Mouse (Mus musculus) forebrain, embryonic 16.5 days (tissue): ENCODE results near the gene Ssx2ip. TPM values are rescaled to one million over a fixed set of nuclear protein-coding genes. Genes with fewer than 3 reads are reported as not detected.

Experiments
- ATAC-seq: fragments of 200-750 bp; cut with Nextera tagmentation; 2 replicates; pipeline ENCODE4 v1.8.0; 2017; ENCODE audit warnings: mild to moderate bottlenecking, moderate library complexity
- H3K27ac ChIP-seq: fragments of 300-500 bp; sonication (generic); 2 replicates; pipeline ENCODE4 v1.5.1; 2014; ENCODE audit warnings: low read length, control low read depth
- H3K27me3 ChIP-seq: fragments of 300-500 bp; sonication (generic); replicated peaks from 2 replicates; pipeline ENCODE4 v1.6.1; 2014; ENCODE audit warnings: low read length; ENCODE audit not compliant: control insufficient read depth, insufficient read depth
- H3K36me3 ChIP-seq: fragments of 300-500 bp; sonication (generic); 2 replicates; pipeline ENCODE4 v1.6.1; 2014; ENCODE audit not compliant: control insufficient read depth, insufficient read depth
- H3K4me1 ChIP-seq: fragments of 300-500 bp; sonication (generic); replicated peaks from 2 replicates; pipeline ENCODE4 v1.6.1; 2014; ENCODE audit warnings: low read length; ENCODE audit not compliant: control insufficient read depth, insufficient read depth
- H3K4me2 ChIP-seq: fragments of 300-500 bp; sonication (generic); 2 replicates; pipeline ENCODE4 v1.6.1; 2014; ENCODE audit warnings: mild to moderate bottlenecking, low read length, control low read depth
- H3K4me3 ChIP-seq: fragments of 300-500 bp; sonication (generic); replicated peaks from 2 replicates; pipeline ENCODE4 v1.5.1; 2014; ENCODE audit warnings: mild to moderate bottlenecking, low read length, control low read depth
- H3K9ac ChIP-seq: fragments of 300-500 bp; sonication (generic); replicated peaks from 2 replicates; pipeline ENCODE4 v1.6.1; 2014; ENCODE audit warnings: low read depth, low read length, control low read depth
- H3K9me3 ChIP-seq: fragments of 300-500 bp; sonication (generic); 2 replicates; pipeline ENCODE4 v1.6.1; 2016; ENCODE audit warnings: low read length; ENCODE audit not compliant: control insufficient read depth
- WGBS: fragments of 180-500 bp; shearing (Covaris S2); extraction: QIAGEN DNeasy Blood & Tissue Kit; methylation state at CpG from one replicate; pipeline ENCODE4 v1.1.7; 2014; 5-methylcytosine and 5-hydroxymethylcytosine counted together
- polyA plus RNA-seq: library from polyadenylated mRNA; unstranded; fragments of >200 nt; fragmentation: Nextera tagmentation; extraction: Ambion mirVana; gene quantifications from 2 replicates; pipeline ENCODE4 v1.2.1, GENCODE M21; 2015

Ssx2ip gene
- polyA plus RNA-seq, 1 experiment from 2014 or later = 22.5 TPM

- H3K4me1 ChIP-seq = no peaks in the 10 kb centered on the region
- H3K4me2 ChIP-seq = no peak overlapping the region
- 80% methylated on average over 7 of the region's 7 CpGs for WGBS
- no peaks in the 10 kb centered on the region for H3K9me3 ChIP-seq
- ATAC-seq = no peak
- H3K36me3 ChIP-seq = peaks cover 14% of the 10 kb centered on the region
- no peak overlapping the region for H3K9ac ChIP-seq
- no peaks in the 10 kb centered on the region for H3K27me3 ChIP-seq
- no peak overlapping the region for H3K27ac ChIP-seq
- H3K4me3 ChIP-seq = no peak overlapping the region
These were observed 36.0 kb downstream of the Ssx2ip start for GRCm38 (mm10) chr3:146440422-146440821.

- WGBS = 94% methylated on average over 7 of the region's 7 CpGs
- Histone ChIP-seq H3K9ac (no peak overlapping the region), H3K4me1 (no peaks in the 10 kb centered on the region), H3K27me3 (no peaks in the 10 kb centered on the region), H3K4me2 (no peak overlapping the region), H3K4me3 (no peak overlapping the region), H3K9me3 (0 out of 2 replicates have a peak, but pooled peaks cover 3% of the 10 kb centered on the region), H3K27ac (no peak overlapping the region), H3K36me3 (peaks cover 6% of the 10 kb centered on the region; the same call in 1 of the 2 replicates)
- ATAC-seq = no peak
These were observed 38.0 kb downstream of the Ssx2ip start for GRCm38 (mm10) chr3:146442484-146442883.

- Histone ChIP-seq H3K9ac (no peak overlapping the region), H3K27ac (no peak overlapping the region), H3K36me3 (peaks cover 5% of the 10 kb centered on the region; the same call in 1 of the 2 replicates), H3K9me3 (0 out of 2 replicates have a peak, but pooled peaks cover 3% of the 10 kb centered on the region), H3K4me1 (no peaks in the 10 kb centered on the region), H3K4me3 (no peak overlapping the region), H3K27me3 (no peaks in the 10 kb centered on the region), H3K4me2 (no peak overlapping the region)
- WGBS = 90% methylated on average over 8 of the region's 8 CpGs
- ATAC-seq = no peak
These were observed 38.5 kb downstream of the Ssx2ip start for GRCm38 (mm10) chr3:146442936-146443335.

GRCm38 (mm10) chr3:146443380-146443779 is 38.9 kb downstream of the Ssx2ip start:
- Histone ChIP-seq H3K9ac (no peak overlapping the region), H3K27ac (no peak overlapping the region), H3K4me3 (no peak overlapping the region), H3K9me3 (0 out of 2 replicates have a peak, but pooled peaks cover 3% of the 10 kb centered on the region), H3K36me3 (peaks cover 3% of the 10 kb centered on the region; the same call in 1 of the 2 replicates), H3K4me2 (no peak overlapping the region), H3K4me1 (no peaks in the 10 kb centered on the region), H3K27me3 (no peaks in the 10 kb centered on the region)
- no peak for ATAC-seq
- 83% methylated on average over 7 of the region's 7 CpGs for WGBS

- no peak overlapping the region for H3K4me3 ChIP-seq
- H3K27me3 ChIP-seq = no peaks in the 10 kb centered on the region
- no peak overlapping the region for H3K9ac ChIP-seq
- H3K9me3 ChIP-seq = 0 out of 2 replicates have a peak, but pooled peaks cover 3% of the 10 kb centered on the region
- no peak for ATAC-seq
- H3K27ac ChIP-seq = no peak overlapping the region
- 94% methylated on average over 7 of the region's 7 CpGs for WGBS
- no peak overlapping the region for H3K4me2 ChIP-seq
- 0 out of 2 replicates have a peak, but pooled peaks cover 3% of the 10 kb centered on the region for H3K36me3 ChIP-seq
- no peaks in the 10 kb centered on the region; the same call in 1 of the 2 replicates for H3K4me1 ChIP-seq
These were observed 40.4 kb downstream of the Ssx2ip start for GRCm38 (mm10) chr3:146444880-146445279.

- WGBS = 90% methylated on average over 5 of the region's 5 CpGs
- no peak for ATAC-seq
- Histone ChIP-seq H3K9ac (no peak overlapping the region), H3K27me3 (no peaks in the 10 kb centered on the region), H3K36me3 (0 out of 2 replicates have a peak, but pooled peaks cover 3% of the 10 kb centered on the region), H3K4me2 (no peak overlapping the region), H3K9me3 (0 out of 2 replicates have a peak, but pooled peaks cover 3% of the 10 kb centered on the region), H3K27ac (no peak overlapping the region), H3K4me3 (no peak overlapping the region), H3K4me1 (no peaks in the 10 kb centered on the region; the same call in 1 of the 2 replicates)
These were observed 42.7 kb downstream of the Ssx2ip start for GRCm38 (mm10) chr3:146447156-146447555.

GRCm38 (mm10) chr3:146447598-146447997 is 43.2 kb downstream of the Ssx2ip start:
- H3K4me1 ChIP-seq = no peaks in the 10 kb centered on the region; the same call in 1 of the 2 replicates
- no peak overlapping the region for H3K4me2 ChIP-seq
- no peak for ATAC-seq
- H3K27ac ChIP-seq = no peak overlapping the region
- H3K9ac ChIP-seq = no peak overlapping the region
- WGBS = 92% methylated on average over 3 of the region's 3 CpGs
- H3K36me3 ChIP-seq = 0 out of 2 replicates have a peak, but pooled peaks cover 3% of the 10 kb centered on the region
- H3K9me3 ChIP-seq = 0 out of 2 replicates have a peak, but pooled peaks cover 3% of the 10 kb centered on the region
- H3K4me3 ChIP-seq = no peak overlapping the region
- no peaks in the 10 kb centered on the region for H3K27me3 ChIP-seq

GRCm38 (mm10) chr3:146448372-146448771 is 43.9 kb downstream of the Ssx2ip start:
- 0 out of 2 replicates have a peak, but pooled peaks cover 3% of the 10 kb centered on the region for H3K36me3 ChIP-seq
- 90% methylated on average over 10 of the region's 10 CpGs for WGBS
- H3K4me1 ChIP-seq = no peaks in the 10 kb centered on the region; the same call in 1 of the 2 replicates
- 0 out of 2 replicates have a peak, but pooled peaks cover 3% of the 10 kb centered on the region for H3K9me3 ChIP-seq
- H3K9ac ChIP-seq = no peak overlapping the region
- no peaks in the 10 kb centered on the region for H3K27me3 ChIP-seq
- H3K4me2 ChIP-seq = no peak overlapping the region
- H3K4me3 ChIP-seq = no peak overlapping the region
- H3K27ac ChIP-seq = no peak overlapping the region
- ATAC-seq = no peak

GRCm38 (mm10) chr3:146448969-146449368 is 44.5 kb downstream of the Ssx2ip start:
- H3K9me3 ChIP-seq = 0 out of 2 replicates have a peak, but pooled peaks cover 3% of the 10 kb centered on the region
- no peaks in the 10 kb centered on the region for H3K27me3 ChIP-seq
- no peak for ATAC-seq
- H3K4me3 ChIP-seq = no peak overlapping the region
- 0 out of 2 replicates have a peak, but pooled peaks cover 3% of the 10 kb centered on the region for H3K36me3 ChIP-seq
- no peaks in the 10 kb centered on the region; the same call in 1 of the 2 replicates for H3K4me1 ChIP-seq
- H3K27ac ChIP-seq = no peak overlapping the region
- 86% methylated on average over 6 of the region's 6 CpGs for WGBS
- no peak overlapping the region for H3K9ac ChIP-seq
- H3K4me2 ChIP-seq = no peak overlapping the region
